Mouse (Mus musculus): ENCODE results near the gene Kirrel3.
A peak's percentile ranks its signal among the peaks of the same experiment; 100 is the strongest.

Kirrel3 gene

DNA sequence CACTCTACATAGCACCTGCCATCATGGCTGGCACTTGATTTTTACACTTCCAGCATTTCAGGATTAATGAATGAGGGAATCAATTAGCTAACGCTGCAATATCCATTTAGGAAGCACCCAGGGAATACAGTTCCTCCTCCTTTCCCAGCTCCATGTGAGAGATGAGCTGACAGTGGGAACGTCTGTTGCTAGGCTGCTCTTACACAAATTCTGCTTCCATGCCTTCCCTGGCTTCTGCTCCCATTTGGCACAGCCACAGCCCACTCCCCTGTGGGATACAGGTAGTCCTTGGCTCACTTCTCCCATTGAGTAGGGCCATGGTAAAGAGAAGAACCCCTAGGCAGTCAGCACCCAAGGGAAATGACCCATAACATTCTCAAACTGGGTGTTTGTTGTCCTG is 185.2 kb downstream of the Kirrel3 start:
- DNase-seq (ENCODE audit: extremely low spot score, low read depth, low spot score) = no peak

DNA sequence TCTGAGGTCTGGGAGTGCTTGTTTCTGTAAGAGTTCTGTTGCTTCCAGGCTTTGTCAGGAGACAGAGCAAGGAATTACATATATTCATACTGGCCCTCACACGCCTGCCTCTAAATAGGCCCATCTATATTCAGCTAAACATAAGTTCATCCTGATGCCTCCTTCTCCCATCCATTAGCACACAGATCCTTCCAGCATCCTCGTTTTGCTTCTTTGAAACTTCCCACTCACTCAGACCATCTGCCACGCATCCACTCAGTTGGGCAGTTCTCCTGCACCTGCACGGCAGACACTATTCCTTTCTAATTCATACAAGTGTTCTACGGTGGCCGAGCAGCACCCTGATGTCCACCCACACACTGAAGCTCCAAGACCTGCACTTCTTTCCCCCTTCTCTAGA is 201.1 kb downstream of the Kirrel3 start:
- DNase-seq (ENCODE audit: extremely low spot score, low read depth, low spot score) = no peak

DNA sequence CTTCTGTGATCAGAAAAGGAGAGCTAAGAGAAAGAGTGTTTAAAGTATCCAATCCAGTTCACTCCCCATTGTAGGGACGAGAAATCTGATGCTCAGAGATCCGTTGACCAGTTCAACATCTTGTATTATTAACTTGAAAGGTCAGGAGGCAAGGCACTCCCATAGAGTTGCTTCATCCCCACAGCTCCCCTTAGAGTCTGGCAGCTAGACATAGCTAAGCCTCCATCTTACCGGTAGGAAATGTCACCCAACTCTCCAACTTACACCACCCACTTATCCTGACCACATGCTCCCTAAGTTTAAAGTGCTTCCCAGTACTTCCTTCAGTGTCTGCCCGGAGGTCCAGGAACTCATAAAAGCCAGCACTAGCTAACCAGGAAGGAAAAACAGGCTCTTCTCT is 202.7 kb downstream of the Kirrel3 start:
- no peak for DNase-seq (ENCODE audit: extremely low spot score, low read depth, low spot score)

DNA sequence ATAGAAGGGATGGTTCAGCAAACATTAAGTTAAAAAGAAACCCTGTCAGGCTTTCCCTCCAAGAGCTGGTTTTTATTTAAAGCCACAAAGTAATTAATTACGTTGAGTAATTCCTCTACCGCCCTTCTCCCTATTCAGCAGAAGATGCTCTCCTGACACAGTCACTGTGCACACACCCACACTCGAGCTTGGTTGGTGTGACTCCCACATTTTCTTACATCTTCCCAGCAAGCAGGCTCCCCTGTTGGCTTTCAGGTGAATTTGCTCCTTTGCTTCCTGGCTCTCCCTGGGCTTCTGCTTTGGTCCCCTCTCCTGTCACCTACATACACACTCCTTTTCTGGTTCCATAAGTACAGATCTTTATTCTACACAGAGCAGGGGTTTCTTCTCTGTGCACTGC is 203.7 kb downstream of the Kirrel3 start:
- no peak for DNase-seq (ENCODE audit: extremely low spot score, low read depth, low spot score)

DNA sequence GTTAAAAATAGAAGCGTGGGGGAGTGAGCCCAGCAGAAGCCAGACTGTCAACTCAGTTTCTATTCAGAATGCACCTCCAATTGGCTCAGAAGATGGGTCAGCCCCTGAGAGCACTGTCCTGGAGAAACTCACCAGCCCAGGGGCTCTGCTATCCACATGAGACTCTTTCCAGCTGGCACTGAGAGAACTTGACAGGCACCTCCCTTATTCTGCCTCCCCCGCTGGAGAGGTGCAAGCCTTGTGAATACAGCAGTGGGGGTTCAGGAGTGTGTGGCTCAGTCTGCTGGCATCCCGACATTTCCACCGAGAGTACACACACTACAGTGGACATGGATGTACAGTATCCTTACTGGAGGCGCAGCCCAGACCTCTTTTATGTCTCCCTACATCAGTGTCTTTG is 210.0 kb downstream of the Kirrel3 start:
- DNase-seq (ENCODE audit: extremely low spot score, low read depth, low spot score) = no peak

DNA sequence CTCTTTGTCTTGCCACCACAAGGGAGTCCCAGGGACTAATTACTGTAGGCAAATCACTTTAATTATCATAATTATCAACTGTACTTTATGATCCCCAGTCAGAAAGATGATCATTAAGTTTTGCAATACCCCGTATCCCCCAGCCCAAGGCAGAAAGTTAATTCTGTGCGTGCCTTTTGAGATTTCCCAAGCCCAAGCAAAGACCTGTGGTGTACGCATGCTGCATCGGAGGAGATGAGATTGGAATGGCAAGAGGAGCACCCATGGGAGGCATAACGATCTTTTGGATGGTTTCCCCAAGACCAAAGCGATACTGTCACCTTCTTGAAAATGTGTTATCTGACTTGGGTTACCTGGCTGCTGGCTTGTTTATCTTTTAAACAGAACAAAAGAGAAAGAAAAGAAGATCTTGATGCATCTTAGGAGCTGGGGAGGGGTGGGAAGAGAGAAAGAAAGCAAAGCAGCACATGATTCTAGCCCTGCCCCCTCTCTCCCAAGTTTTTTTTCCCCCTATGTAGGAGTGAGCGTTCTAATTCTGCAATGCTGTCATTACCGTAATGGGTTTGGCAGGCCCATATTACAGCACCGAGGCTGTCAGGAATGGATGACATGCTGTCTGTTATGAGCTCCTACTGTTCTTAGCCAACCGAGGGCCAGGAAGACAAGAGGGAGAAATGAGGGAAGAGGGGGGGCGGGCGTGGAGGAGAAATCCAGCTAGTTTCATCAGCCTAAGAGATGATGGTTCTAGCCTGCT is 218.0 kb downstream of the Kirrel3 start:
- no peak for DNase-seq (ENCODE audit: extremely low spot score, low read depth, low spot score)

DNA sequence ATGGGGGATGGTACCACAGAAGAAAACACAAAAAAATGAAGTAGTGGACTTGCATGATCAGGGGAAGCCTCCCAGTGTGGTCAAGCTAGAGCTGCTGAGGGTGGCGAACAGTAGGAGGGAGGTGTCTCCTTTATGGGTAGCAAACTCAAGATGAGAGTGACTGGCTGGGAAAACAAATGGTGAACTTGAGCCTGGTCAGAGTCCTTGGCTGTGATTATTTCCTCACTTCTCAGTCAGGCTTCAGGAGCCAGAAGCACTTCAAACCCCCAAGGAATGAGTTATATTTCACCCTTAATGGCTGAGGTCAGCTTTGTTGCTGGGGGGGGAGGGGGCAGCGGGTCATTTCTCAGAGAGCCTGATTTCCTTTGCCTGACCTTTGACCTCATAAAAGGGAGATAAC is 218.7 kb downstream of the Kirrel3 start:
- no peak for DNase-seq (ENCODE audit: extremely low spot score, low read depth, low spot score)

DNA sequence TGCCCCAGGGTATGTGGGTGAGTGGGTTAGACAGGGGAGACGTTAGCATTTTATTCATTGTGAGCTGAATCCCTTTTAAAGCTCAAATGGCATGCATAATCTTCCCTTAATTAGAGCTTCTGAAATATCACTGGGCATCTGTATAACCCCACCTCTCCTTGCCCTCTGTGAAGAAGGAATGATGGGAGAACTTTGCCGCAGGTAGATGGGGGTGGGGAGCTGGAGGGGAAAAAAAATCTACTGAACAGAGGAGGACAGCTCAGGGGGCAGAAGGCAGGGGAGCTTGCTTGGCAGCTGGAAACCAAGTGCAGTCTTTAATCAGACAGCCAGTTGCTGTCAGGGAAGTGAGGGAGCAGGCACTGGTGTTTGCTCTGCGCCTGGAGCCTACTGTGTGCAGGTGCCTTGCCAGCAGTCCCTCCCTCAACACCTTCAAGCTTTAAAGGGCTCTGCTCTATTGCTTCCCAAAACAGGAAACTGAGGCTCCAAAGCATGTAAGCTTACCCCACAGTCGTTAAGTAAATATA is 220.7 kb downstream of the Kirrel3 start:
- DNase-seq (ENCODE audit: extremely low spot score, low read depth, low spot score) = no peak

DNA sequence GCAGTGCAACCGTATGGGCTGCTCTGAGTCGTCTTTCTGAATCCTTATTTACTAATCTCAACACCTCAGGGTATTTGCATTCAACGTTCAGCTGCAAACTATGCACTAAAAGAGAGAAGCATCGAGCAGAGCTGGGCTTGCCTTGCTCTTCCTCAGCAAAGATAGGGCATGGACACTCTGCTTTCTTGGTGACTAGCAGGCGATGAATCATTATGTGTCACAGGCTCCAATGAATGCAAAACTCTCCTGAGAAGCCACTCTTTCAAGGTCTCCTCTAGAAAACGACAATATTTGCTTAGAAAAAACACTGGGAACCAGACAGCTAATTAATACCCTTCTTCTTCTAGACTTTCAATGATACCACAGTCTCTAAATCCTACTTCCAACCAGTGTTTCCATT is 223.0 kb downstream of the Kirrel3 start:
- DNase-seq (ENCODE audit: extremely low spot score, low read depth, low spot score) = no peak

DNA sequence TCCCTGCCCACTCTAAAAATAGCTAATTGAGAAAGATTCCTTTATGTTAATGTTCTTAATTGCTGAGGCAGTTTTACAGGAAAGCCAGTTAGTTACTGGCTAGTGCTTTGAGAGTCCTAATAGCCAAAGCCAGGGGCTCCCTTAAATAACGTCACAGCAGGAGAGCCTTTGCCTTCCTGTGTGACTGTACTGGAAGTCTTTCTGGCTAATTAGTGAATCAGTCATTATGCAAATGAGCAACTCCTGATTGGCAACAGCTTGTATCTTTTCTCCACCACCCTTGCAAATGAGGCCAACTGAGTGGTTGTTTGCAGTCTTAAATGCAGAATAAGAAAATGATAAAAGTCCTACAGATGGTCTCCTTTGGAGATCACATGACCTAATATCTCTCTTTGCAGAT is 226.3 kb downstream of the Kirrel3 start:
- DNase-seq (ENCODE audit: extremely low spot score, low read depth, low spot score) = no peak

DNA sequence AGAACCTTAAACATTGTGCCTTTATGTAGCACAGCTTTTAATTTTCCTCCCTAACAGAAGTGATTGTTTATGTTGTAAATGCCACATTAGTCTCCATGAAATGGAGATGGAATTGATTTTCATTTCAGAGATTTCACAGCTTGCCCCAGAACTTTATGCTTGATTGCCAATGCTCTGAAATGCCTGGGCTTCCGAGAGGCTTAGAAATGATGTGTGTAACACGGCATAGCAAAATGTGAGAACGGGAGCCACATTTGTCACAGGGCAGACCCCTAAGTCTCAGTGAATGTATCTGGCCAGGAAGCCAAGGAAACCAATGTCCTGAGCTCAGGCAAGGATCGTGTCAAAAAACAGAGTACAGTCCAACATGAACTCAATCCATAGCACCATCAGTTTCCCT is 227.3 kb downstream of the Kirrel3 start:
- DNase-seq (ENCODE audit: extremely low spot score, low read depth, low spot score) = no peak

DNA sequence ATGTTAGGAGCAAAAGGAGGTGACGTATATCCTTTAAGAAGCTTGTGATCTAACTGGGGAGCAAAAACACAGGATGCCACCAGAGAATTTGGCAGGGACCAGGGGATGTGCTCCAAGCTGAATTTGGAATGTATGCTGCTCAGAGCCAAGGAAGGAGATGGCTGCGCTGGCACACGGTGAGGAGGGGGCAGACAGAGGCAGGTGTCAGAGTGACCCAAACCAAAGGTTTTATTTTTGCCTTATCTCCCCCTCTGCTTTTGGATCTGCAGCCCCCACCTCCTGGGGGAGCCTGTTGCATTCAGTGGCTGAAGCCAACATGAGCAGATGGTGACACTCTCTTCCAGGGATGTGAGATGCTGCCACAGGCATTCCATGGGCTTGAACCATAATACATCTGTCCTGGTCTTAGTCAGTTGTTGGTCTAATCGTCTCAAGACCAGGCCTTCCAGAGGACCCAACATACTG is 227.8 kb downstream of the Kirrel3 start:
- no peak for DNase-seq (ENCODE audit: extremely low spot score, low read depth, low spot score)

DNA sequence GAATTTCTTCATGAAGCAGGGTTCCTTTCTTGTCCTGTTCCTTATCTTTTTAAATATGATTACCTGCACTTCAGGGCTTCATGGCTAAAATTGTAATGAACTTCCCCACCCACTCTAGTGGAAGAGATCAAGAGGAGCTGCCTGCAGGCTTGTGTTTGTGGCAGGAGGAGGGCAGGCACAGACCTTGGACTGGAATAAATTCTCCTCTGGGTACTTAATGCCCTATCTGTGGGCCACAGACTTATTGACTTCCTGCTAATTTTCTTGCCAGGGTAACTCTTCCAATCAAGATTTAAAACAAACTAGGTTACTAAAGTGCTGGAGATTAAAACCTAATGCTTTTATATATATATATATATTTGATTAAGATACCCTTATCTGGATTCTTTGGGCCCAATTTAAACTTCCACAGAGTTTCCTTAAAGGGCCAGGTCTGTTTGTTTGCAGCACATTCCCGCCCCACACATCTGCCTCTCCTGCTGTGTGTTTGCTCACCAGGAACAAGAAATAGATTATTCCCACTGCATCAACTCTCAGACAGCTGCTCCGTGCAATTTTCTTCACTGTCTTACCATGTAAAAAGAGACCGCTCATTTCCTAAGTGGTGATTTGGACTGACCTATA is 229.4 kb downstream of the Kirrel3 start:
- no peak for DNase-seq (ENCODE audit: extremely low spot score, low read depth, low spot score)

DNA sequence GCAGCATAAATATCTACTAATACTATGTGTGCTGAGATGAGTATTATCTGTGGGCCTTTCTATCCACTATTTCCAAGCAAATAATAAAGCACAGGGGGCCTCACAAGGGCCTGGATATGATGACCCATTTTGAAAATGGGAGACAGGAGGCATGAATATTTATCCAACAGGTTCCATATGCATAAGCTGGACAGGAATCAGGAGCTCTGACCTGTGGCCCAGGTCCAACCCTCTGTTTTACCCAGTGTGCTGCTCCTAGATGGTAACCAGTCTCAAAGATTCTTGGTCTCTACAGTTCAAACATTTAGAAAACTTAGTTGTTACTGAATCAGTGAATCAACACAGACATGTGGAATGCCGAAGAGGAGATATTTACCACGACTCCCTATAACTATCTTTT is 230.8 kb downstream of the Kirrel3 start:
- no peak for DNase-seq (ENCODE audit: extremely low spot score, low read depth, low spot score)

DNA sequence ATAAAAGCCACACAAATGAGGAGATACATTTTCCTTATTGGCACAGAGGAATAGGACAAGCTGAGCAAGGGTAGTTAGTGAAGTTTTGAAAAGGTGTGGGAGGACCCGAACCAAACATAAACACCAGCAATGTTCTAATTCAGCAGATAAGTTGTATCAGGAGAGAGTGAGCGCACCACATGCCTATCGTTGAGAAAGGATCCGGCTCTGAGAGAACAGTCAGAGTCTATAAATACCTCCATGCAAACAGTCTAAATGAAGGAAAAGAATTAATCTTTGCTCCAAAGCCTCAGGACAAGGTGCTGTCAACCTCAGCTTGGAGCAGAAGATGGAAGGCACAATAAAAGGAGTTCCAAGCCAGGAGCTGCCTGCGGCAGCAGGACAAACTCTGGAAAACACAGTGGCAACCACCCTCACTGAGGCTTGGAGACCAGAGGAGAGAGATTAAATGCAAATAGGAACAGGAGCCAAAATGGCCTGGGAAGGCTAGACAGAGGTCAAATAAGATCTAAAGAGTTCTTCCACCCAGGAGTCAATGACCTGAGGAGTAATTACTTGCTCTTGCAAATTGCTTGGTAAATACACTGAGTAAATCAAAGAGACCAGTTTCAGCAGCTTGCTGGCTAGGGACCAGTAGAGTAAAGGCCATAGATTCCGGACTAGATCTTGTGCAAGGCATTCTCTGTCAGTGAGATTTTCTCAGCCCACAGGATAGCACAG is 235.9 kb downstream of the Kirrel3 start:
- DNase-seq (ENCODE audit: extremely low spot score, low read depth, low spot score) = peak; percentile 1

DNA sequence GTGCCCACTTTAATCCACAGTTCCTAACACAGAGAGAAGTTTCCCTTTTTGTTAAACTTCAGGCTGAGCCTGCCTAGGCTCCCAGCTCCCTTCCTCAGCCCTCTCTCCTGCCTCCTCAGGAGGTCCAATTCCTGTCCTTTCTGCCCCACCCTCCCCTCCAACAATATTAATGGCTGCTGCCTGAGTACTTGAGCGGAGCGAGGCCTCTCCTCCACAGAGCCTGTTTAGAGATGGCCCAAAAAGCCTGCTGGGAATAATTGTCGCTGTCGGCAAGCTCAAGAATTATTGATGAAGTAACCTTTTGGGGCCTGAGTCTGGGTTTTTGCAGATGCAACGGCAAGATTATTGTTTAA is 236.5 kb downstream of the Kirrel3 start:
- no peak for DNase-seq (ENCODE audit: extremely low spot score, low read depth, low spot score)

DNA sequence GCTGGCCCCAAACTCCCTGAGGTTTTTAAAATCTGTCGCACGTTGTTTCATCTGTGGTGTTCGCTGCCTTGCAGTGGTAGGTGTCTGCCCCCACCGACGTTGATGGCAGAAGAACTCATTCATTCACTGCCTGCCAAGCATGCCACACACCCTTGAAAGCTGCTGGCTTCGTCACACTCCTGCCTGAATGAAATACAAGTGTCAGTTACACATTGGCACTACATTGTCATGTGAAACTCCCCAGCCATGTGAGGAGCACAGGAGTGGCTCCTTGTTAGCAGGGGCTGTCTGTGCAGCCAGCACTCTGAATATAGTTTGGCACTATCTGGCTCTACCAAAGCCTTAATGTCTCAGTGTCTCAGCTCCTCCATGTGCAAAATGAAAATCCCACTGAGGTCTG is 246.8 kb downstream of the Kirrel3 start:
- no peak for DNase-seq (ENCODE audit: extremely low spot score, low read depth, low spot score)

DNA sequence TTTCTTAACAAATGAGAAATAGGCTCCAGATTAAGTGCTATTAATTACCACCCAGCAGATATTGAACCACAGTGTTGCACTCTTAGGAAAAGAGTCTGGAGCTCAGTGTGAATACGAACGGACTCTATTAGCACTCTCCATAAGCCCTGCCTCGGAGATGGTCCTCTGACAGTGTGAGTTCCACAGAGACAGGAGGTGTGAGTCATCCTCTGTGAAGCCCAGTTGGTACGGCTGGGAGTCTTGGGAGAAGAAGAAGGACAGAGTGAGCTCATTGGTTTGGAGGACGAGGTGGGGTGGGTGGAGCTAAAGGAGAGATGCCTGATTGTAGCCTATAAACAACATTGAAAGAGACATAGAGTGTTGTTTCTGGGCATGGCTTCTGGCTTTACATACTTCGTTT is 247.9 kb downstream of the Kirrel3 start:
- DNase-seq (ENCODE audit: extremely low spot score, low read depth, low spot score) = no peak

DNA sequence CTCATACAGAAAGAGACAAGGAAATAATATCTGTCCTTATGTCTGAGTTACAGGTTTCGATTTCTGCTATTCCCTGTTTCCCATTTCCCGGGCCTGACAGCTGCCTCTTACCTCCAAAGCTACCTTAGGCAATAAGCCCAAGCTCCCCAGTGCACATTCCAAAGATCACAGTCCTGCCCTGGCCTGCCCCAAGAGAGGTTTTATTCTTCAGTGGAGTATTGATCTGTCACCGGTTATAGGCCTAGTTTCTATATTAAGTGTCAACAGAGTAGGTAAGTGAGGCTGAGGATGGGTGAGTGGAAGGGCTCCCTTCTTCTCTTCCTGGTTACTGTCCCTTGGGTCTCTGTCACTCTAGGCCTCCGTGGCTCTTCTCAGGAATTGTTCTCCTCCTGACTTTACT is 249.3 kb downstream of the Kirrel3 start:
- no peak for DNase-seq (ENCODE audit: extremely low spot score, low read depth, low spot score)

DNA sequence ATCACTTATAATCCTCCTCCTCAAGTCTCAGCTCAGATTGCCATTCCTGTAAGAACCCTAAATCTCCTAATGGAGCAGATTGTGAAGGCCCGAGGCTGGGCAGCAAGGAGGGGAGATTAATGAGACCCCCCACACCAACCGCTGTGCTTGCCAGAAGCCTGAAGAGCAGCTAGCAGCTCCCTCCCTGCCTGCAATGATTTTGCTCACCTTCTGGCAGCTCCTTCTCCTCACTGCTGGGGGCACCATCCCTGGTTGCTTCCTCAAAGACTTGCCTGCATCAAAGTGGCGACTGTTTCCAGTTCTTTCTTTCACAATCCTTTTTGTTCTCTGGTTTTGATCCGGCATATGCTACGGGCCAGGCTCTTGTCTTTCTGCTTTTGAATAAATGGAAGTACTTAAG is 253.7 kb downstream of the Kirrel3 start:
- DNase-seq (ENCODE audit: extremely low spot score, low read depth, low spot score) = no peak

DNA sequence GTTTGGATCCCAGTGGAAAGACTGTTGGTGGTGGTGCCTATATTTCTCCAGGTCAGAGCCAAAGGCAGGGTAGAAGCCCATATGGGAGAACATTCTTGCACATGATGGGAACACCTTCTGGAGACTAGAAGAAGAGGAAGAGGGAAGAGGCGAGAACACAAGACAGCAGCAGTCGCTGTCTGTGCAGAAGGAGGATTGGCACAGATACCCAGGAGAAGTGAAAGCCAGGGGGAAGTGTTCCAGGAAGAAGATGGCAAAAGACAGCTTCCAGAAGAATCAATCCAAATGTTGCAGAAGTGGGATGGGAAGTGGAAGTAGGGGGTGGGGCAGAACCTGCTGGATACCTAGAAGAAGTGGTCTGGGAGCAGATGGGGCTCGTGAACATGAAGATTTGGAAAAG is 255.1 kb downstream of the Kirrel3 start:
- no peak for DNase-seq (ENCODE audit: extremely low spot score, low read depth, low spot score)

DNA sequence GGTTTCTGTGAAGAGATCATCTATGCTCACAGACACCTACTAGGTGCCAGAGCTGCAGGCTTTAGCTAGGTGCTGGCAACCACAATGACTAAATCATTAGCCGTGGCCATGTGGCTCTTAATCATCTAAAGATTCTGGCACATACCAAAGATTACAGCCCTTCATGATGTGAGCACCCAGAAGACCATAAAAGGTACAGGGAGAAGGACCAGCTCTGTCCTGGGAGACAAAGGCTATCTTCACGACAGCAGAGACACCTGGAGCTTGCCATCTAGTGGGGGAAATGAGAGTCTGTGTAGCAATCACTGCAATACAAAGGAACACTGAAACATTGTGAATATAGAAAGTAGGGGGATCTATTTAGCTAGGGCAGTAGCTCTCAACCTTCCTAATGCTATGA is 262.3 kb downstream of the Kirrel3 start:
- no peak for DNase-seq (ENCODE audit: extremely low spot score, low read depth, low spot score)

Data from hindlimb bud, embryonic 11.5 days (tissue).